Mouse (Mus musculus): ENCODE data around the gene Cpa2. TPM values are rescaled to one million over a fixed set of nuclear protein-coding genes. Genes with fewer than 3 reads are reported as not detected.

Cpa2 gene
- total RNA-seq, 2 experiments from 2014 or later: 0.64 TPM; not detected in 1

DNA sequence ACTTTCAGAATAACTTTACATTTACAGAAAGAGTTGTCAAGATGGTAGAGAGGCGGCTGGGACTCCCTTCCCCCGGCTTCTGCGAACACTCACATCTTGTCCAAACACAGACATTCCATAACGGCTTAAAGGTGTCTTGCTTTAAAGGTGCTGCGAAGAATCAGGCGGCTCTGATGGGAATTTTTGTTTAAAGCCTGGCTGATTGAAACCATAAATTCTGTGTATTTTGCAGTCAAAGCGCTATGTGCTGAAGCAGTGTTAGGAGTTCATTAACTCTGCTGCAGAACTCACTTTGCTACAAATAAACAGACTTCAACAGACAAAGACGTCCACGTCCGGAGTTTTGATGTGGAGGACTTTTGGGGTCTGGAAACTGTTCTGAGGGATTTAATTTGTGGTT, 3.1 kb upstream of the Cpa2 start:
- no peak for TF ChIP-seq CTCF (conservative IDR thresholded peaks at IDR 0.05)
- DNase-seq (ENCODE audit: low spot score in 2 of 2): no peak
- Histone ChIP-seq H3K27ac (no peak overlapping the region), H3K4me3 (no peak overlapping the region)

DNA sequence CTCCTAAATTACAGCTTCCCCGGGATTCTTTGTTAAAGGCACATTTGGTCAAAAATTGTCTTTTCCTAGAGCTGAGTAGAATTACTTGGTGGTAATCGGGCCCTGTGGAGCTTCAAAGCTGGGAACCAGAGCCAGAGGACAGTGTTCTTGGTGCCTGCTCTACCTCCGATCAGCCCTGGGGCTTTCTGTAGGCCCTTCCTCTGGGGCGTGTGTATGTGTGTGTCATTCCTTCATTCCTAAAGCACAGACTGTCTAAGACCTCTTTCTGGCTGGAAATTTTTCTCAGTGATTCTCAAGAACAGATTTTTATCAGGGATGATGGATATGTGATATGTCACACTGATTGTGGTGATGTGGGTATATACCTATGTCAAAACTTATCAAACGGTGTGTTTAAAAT, 2.6 kb upstream of the Cpa2 start:
- TF ChIP-seq CTCF (conservative IDR thresholded peaks at IDR 0.05): no peak
- Histone ChIP-seq H3K27ac (no peak overlapping the region), H3K4me3 (no peak overlapping the region)
- no peak for DNase-seq (ENCODE audit: low spot score in 2 of 2)

DNA sequence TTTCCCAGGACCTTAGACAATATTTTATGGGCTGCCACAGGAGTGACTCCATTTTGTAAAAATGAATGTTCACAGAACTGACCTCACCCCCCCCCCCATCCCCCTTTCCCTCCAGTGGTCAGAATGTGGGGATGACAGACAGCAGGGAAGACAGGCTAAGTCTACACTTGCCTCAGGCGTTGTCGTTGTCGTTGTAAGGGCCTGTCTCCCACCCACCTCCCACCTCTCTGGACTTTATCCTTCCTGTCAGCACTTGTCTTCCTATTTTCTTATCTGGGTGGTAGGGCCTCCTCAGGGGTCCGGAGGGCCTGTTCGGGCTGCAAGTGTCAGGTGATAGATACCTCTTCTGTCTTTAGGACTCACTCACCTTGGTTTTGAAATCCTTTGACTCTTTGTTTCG, 895 bp downstream of the Cpa2 start:
- H3K4me3 ChIP-seq: no peak overlapping the region
- H3K27ac ChIP-seq: no peak overlapping the region
- DNase-seq (ENCODE audit: low spot score in 2 of 2): no peak
- no peak for TF ChIP-seq CTCF (conservative IDR thresholded peaks at IDR 0.05)

DNA sequence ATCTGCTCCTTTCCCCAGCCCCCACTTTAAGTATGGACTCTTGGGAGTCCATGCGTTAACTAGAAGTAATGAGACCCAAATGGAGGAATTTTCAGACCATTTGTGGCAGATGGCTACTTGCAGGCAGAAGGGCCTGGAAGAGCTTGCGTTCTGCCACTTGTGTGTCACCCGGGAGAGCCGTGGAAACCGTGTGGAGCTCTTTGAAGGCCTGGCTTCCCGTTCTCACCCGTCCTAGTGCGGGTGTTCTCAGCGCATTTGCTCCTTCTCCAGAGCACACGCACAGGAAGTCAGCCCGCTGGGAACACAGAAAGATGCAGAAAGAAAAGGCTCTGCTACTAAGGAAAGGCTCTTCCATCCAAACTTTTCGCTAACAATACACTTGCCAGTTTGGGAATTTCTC, 1.7 kb downstream of the Cpa2 start:
- Histone ChIP-seq H3K27ac (no peak overlapping the region), H3K4me3 (no peak overlapping the region)
- no peak for DNase-seq (ENCODE audit: low spot score in 2 of 2)
- no peak for TF ChIP-seq CTCF (conservative IDR thresholded peaks at IDR 0.05)

DNA sequence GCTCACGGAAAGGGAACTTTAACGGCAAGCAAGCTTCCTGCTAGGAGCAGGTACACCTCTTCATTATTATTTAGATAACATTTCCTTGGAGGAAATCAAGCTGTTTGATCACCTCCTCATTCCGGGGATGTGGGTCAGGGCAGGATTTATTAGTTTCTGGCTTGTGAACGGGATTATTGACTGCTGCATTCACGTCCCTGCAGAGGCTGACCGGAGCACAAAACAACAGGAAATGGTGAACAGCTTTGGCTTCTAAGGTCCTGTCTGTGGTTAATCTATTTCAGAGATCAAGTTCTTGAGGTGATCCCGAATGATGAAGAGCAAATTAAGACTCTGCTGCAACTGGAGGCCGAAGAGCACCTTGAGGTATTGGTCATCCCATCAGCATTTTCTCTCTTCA, 2.5 kb downstream of the Cpa2 start:
- Histone ChIP-seq H3K4me3 (no peak overlapping the region), H3K27ac (no peak overlapping the region)
- DNase-seq (ENCODE audit: low spot score in 2 of 2): no peak
- TF ChIP-seq CTCF (conservative IDR thresholded peaks at IDR 0.05): no peak

DNA sequence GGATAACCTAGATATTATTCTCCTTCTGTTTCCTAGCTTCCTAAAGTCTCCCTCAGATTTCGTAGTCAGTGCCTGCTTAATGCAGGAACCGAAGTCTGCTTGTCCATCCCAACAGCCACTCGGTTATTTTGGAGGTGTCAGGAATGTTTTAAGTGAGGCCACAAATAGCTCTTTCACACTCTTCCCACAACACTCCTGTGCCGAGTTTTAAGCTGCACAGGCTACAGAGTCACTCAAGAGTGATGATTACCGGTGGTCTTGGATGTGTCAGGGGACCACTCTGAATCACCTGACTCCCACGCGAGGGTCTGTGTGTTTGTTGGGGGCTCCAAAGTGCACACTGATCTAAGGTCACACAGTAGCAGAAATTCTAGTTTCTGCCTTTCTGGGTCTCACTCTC, 4.3 kb downstream of the Cpa2 start:
- Histone ChIP-seq H3K27ac (no peak overlapping the region), H3K4me3 (no peak overlapping the region)
- TF ChIP-seq CTCF (conservative IDR thresholded peaks at IDR 0.05): no peak
- DNase-seq (ENCODE audit: low spot score in 2 of 2): no peak

DNA sequence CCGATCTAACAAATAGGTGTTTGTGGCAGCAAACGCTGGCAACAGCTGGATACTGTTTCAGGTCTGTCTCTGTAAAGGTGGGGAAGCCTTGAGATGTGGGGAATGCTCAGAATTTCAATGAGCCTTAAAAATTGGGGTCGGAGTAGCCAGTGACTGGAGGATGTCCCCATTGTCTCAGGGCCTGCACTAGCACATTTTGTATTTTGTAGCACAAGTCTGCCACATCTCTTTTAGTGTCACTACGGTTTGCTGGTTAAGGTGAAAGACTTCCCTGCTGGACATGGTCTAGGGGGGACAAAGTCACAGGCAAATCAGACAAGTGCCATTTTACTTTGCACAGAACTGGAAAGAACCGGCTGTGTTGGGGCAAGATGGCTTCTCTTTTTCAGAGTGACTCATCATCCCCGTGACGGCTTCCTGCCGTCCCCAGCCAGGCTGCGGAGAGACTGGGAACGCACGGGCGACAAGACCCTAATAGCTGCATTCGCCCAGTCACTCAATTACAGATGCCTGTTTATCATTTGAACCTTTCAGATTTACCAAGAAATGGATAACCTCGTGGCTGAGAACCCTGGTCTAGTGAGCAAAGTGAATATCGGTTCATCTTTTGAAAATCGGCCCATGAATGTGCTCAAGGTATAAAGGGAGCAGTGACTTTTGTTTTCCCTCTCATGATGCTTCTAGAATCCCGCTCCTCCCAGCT, 5.3 kb downstream of the Cpa2 start:
- Histone ChIP-seq H3K4me3 (peak overlapping the region; percentile 21), H3K27ac (peak overlapping the region; percentile 76)
- DNase-seq (ENCODE audit: low spot score in 2 of 2): no peak

DNA sequence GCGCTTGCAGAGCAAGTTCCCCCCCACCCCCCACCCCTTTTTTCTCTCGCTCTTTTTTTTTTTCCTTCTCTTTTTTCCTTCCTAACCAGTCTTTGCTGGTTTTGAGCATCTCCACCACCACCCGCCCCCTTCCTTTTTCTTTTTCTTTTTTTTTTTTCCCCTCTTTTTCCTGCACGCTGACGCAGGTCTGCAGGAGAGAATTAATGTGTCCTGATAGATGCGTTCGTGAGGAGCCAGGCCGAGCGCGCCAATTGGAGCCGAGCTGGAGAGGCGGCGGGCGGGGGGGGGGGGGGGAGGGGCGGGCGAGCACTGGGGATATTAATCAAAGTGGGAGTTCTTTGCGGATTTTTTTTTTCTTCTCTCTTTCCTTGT, 5.9 kb downstream of the Cpa2 start:
- peak overlapping the region; percentile 76 for H3K27ac ChIP-seq
- H3K4me3 ChIP-seq: peak overlapping the region; percentile 21
- TF ChIP-seq CTCF (conservative IDR thresholded peaks at IDR 0.05): no peak
- no peak for DNase-seq (ENCODE audit: low spot score in 2 of 2)

More for the DNA sequence above, 5.3 kb downstream of the Cpa2 start:
- no peak for TF ChIP-seq CTCF (conservative IDR thresholded peaks at IDR 0.05)

DNA sequence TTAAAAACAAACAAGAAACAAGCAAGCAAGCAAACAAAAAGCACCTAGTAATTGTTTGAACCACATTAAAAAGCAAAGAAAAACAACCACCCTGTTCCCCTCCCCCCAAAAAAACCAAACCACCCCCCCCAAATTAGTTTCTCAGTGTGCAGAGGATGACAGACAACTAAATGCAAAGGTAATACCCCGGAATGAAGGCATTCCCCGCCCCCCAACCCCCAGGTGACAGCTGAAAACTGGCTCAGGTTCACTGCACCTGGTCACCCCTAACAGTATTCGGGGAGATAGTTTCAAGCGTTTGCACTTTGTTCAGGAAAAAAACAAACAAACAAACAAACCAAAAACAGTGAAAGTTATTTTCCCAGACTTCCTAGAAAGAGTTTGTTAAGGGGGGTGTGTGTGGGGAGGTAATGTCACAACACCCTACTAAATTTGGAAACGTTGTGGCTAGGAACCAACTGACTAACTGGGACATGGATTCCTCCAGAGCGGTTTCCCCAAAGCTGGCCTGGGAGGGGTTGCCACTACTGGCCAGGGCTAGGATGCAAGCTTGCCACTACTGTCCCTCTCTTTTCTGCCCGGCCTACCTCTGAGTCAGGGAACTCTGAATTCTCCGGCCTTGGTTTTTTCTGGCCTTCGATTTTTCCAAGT, 6.4 kb downstream of the Cpa2 start:
- DNase-seq (ENCODE audit: low spot score in 2 of 2): no peak
- no peak overlapping the region for H3K27ac ChIP-seq
- H3K4me3 ChIP-seq: peak overlapping the region; percentile 21; the same call in 1 of the 2 replicates
- no peak for TF ChIP-seq CTCF (conservative IDR thresholded peaks at IDR 0.05)

DNA sequence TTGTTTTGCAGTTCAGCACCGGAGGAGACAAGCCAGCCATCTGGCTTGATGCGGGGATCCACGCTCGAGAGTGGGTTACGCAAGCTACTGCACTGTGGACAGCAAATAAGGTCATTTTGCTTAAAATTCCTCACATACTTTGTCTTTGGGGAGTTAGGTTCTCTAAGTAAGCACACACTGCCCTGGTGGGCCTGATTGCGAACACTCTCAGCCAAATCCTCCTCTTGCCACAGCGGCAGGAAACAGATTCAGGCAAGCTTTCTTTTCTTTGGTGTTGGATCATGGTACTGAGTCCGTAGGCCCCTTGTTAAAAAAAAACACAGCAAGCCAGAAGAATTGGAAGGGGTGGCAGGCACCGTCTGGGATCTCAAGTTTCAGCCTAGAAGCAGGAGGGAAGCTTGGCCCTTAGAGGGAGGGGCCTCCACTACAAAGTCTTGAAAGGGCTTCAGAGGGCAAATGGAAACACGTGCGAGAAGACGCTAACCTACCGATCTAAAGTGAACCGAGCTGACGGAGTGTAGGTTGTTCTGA, 7.9 kb downstream of the Cpa2 start:
- DNase-seq (ENCODE audit: low spot score in 2 of 2): no peak
- no peak for TF ChIP-seq CTCF (conservative IDR thresholded peaks at IDR 0.05)
- H3K27ac ChIP-seq: no peak overlapping the region
- H3K4me3 ChIP-seq: no peak overlapping the region

DNA sequence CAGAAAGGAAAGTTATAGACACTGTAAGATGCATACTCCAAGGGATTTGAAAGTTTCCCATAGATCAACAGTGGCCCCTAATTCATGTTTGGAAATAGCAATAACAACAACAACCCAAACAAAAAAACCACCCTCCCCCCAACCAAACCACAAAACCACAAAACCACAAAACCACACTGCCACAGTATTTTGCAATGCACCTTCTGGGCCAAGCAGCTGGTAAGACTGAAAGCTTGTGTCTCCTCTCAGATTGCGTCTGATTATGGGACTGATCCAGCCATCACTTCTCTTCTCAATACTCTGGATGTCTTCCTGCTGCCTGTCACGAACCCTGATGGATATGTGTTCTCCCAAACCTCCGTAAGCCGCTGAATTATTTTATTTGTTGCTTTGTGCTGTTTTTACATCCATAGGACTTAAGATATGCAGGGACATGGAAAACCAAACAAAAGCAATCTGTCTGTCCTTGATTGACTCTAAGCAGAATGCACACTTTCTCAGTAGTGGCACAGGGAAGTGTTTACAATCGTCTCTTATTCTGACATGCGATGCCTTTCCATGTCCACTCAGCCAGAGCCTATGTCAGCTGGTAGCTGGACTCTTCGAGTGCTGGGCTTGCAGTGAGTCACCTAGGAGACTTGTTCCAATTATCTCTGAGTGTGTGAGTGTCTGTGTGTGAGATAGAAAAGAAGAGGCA, 9.3 kb downstream of the Cpa2 start:
- no peak for DNase-seq (ENCODE audit: low spot score in 2 of 2)
- H3K27ac ChIP-seq: peak overlapping the region; percentile 61; the same call in 1 of the 2 replicates

DNA sequence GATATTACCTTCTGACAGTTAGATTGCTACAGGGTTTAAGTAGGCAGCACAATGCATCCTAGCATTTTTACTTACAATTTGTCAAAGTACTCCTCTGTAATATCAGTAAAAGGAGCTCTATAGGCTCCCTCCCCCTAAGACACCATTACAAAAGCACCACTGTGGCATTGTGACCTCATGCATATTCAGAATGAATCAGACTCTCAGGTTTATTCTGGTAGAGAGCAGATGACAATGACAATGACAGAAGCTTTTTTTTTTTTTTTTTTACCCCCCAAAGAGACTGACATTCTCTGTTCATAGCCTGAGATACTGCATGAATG, 9.8 kb downstream of the Cpa2 start:
- H3K27ac ChIP-seq: peak overlapping the region; percentile 61; the same call in 1 of the 2 replicates
- no peak for TF ChIP-seq CTCF (conservative IDR thresholded peaks at IDR 0.05)
- no peak for DNase-seq (ENCODE audit: low spot score in 2 of 2)
- H3K4me3 ChIP-seq: no peak overlapping the region

More for the DNA sequence above, 9.3 kb downstream of the Cpa2 start:
- no peak overlapping the region for H3K4me3 ChIP-seq
- TF ChIP-seq CTCF (conservative IDR thresholded peaks at IDR 0.05): no peak

Data from layer of hippocampus, adult 2 months (tissue).